Mouse (Mus musculus) cortical plate, adult 2 months (tissue): ENCODE measurements at regions not wholly inside any gene's neighbourhood (a gene's known extent, or its start where the extent isn't known, plus 50 kb on each side); places are given as distances from the start of the nearest gene placed in this dataset.

Source experiments
- CTCF ChIP-seq: fragments of 200-500 bp; IDR thresholded peaks from 2 replicates; pipeline ENCODE4 v1.5.1; 2011; ENCODE audit warnings: mild to moderate bottlenecking, control low read depth, low read length; ENCODE audit not compliant: insufficient read depth; ENCODE audit errors: extremely low read depth
- POLR2A ChIP-seq: fragments of 200-500 bp; IDR thresholded peaks from 2 replicates; pipeline ENCODE4 v1.6.1; 2011; ENCODE audit warnings: mild to moderate bottlenecking, low read length, control low read depth; ENCODE audit not compliant: insufficient read depth; ENCODE audit errors: extremely low read depth

DNA sequence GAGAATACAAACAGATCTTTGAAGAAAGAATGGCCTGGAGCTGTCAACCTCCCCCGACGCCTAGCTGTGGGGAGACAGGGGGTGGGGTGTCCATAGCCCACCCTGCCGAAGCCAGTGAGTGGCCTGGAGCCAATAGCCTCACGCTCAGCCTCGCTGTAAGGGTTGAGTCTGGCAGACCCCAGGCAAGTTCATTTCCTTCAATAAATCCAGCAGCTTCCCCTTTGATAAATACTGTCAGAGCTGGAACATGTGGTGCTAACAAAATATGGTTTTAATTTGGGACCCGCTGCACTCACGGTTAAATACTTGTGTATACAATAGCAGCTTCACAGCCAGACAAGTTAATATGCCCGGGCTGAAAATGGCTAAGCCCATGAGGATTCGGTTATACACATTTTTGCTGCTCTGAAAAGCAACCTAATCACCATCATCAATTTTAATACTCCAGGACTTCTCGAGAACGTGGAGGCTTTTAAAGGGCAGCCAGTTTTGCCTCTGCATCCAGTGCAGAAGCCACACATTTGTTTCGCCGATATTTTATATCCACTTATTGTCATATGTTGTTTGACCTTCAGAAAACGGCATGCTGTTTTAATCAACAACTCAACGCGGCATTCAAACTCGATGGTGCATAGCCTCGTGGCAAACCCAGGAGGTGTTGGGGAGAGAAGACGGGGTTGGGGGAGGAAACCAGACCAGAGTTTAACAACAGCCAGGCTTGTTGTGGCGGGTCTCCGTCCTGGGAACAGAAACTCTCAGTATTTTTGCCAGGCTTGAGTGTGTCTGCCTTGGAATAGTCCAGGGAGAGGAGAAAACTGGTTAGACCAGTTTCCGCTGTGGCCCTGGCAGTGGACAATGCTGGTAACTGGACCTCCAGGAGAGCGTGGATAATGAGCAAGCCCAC is 144.9 kb downstream of the Cd24a start:
- TF ChIP-seq CTCF, result no peak
- TF ChIP-seq POLR2A, result no peak
